Mouse (Mus musculus) layer of hippocampus, postnatal 36 days (tissue): Measurements from ENCODE around the gene Stard8. TPM values are rescaled to one million over a fixed set of nuclear protein-coding genes. Genes with fewer than 3 reads are reported as not detected.

Experiments
- total RNA-seq, 2 experiments: library from RNA; stranded (reverse); gene quantifications; 2 replicates each; pipeline ENCODE4 v1.2.3; 2021

The Stard8 gene
- total RNA-seq, 2 experiments from 2014 or later, result 6.1 to 8.0 TPM

Other genes with a start within 250 kb of the Stard8 start
- gene Ophn1, start 112.2 kb upstream of the Stard8 start, total RNA-seq, result 10 to 100 TPM; 34.5 to 40.4 TPM
- gene Yipf6, start 66.9 kb upstream of the Stard8 start, total RNA-seq, result 10 to 100 TPM; 36.9 to 43.0 TPM
- 10 to 100 TPM; 13.1 to 15.2 TPM for gene Efnb1, start 132.9 kb downstream of the Stard8 start, total RNA-seq